Mouse (Mus musculus) lung, adult 2 months (tissue): ENCODE results near the gene Kcnh3.

ENCODE experiments used
- CTCF ChIP-seq: fragments of 200-500 bp; IDR thresholded peaks from 2 replicates; pipeline ENCODE4 v1.5.1; 2011; ENCODE audit warnings: mild to moderate bottlenecking, low read length, control low read depth; ENCODE audit not compliant: insufficient read depth
- POLR2A ChIP-seq: fragments of 200-500 bp; IDR thresholded peaks from 2 replicates; pipeline ENCODE4 v1.6.1; 2011; ENCODE audit warnings: low read depth, mild to moderate bottlenecking, control low read depth, low read length, borderline replicate concordance; ENCODE audit errors: extremely low read depth

- TF ChIP-seq CTCF = no peak
- TF ChIP-seq POLR2A = peak; percentile 41; the same call in 1 of the 2 replicates
Observed at GRCm38 (mm10) chr15:99259730-99260252, 35.1 kb downstream of the Kcnh3 start.
